ENCODE assay signal across 20 mouse cellular contexts in the genomic region with DNA sequence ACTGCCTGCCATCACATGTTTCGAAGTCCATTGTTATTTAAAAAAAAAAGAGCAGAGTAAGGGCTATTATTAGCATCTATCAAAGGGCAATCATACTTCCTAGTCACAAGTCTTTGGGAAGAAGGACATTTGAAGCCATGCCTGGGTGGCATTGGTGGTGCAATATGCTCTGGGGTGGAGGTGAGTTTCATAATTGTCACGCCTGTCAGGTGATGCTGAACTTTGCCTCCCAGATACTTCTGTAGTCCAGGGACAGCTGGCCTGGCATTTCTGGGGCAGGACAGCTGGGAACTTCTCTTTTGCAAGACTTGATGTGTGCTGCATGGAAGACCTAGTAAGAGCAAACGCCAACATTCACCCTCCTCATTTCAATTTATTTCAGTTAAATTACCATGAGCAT.
DNase-seq lines count a peak whose midpoint lies in the region; ATAC-seq and TF ChIP-seq lines count a peak whose summit lies in the region.
"Had no signal": no experiment of that assay in that cellular context is flagged by ENCODE, and none has a peak within 500 bp of the region (broad histone marks: within the 10 kb centered on the region; RNA-seq: fewer than 3 reads in every experiment).

No protein-coding gene starts in this region.

- H3K27me3 ChIP-seq in intestine, embryonic 14.5 days (replicated peaks; ENCODE audit: control insufficient read depth, insufficient read depth, low read length): no peaks in the 10 kb centered on the region
- H3K27me3 ChIP-seq: embryonic facial prominence, embryonic 15.5 days; midbrain, embryonic 12.5 days; neural tube, embryonic 13.5 days had no signal

- peak overlapping the region; percentile 93 for H3K27ac ChIP-seq in bone marrow macrophage, adult 2 months (ENCODE audit: insufficient read depth, low read depth, low read length)
- H3K27ac ChIP-seq in intestine, embryonic 14.5 days (ENCODE audit: low read depth): no peak overlapping the region
- H3K27ac ChIP-seq: embryonic facial prominence, embryonic 15.5 days; kidney, postnatal 0 days; layer of hippocampus, adult 2 months; midbrain, embryonic 12.5 days; neural tube, embryonic 13.5 days had no signal

- TF ChIP-seq POLR2A in bone marrow macrophage, adult 2 months (IDR thresholded peaks at IDR 0.05; ENCODE audit: borderline replicate concordance, low read depth, low read length): no peak

- ATAC-seq in intestine, embryonic 14.5 days (replicated peaks; ENCODE audit: low FRiP score, low TSS enrichment, low read depth): no peak
- ATAC-seq in monocyte, adult 5-6 weeks (replicated peaks; ENCODE audit: insufficient number of reproducible peaks, low FRiP score, low TSS enrichment, poor library complexity, severe bottlenecking): peak; percentile 34; the same call in 1 of the 2 replicates
- ATAC-seq: forebrain, postnatal 0 days had no signal

- peak; percentile 35 for DNase-seq in kidney, adult 9 months
- no peak for DNase-seq in kidney, adult 18-20 months
- peak; percentile 38 for DNase-seq in intestine, embryonic 14.5 days (ENCODE audit: low spot score)
- no peak for DNase-seq in layer of hippocampus, adult 11-12 months (ENCODE audit: low spot score)
- DNase-seq in right cerebral cortex, postnatal 14 days: no peak
- DNase-seq: adrenal gland, postnatal 14 days; cerebellum, adult 18-20 months; cerebellum, postnatal 36 days; forebrain, postnatal 0 days; layer of hippocampus, postnatal 36 days; lung, adult 18-20 months; right cerebral cortex, adult 18-20 months; thymus, adult 2 months had no signal

- H3K4me2 ChIP-seq in intestine, embryonic 14.5 days (ENCODE audit: low read length): no peak overlapping the region
- H3K4me2 ChIP-seq: embryonic facial prominence, embryonic 15.5 days; midbrain, embryonic 12.5 days; neural tube, embryonic 13.5 days had no signal

- WGBS in intestine, embryonic 14.5 days: 80% methylated on average over 3 of the region's 3 CpGs

- H3K9ac ChIP-seq in intestine, embryonic 14.5 days (ENCODE audit: low read length): no peak overlapping the region
- H3K9ac ChIP-seq: embryonic facial prominence, embryonic 15.5 days; forebrain, postnatal 0 days; midbrain, embryonic 12.5 days; neural tube, embryonic 13.5 days had no signal

- H3K36me3 ChIP-seq in intestine, embryonic 14.5 days (ENCODE audit: control insufficient read depth, insufficient read depth, low read length): no peaks in the 10 kb centered on the region
- H3K36me3 ChIP-seq: embryonic facial prominence, embryonic 15.5 days; midbrain, embryonic 12.5 days; neural tube, embryonic 13.5 days had no signal

- no peaks in the 10 kb centered on the region for H3K9me3 ChIP-seq in intestine, embryonic 14.5 days (ENCODE audit: control insufficient read depth, low read length)
- H3K9me3 ChIP-seq: embryonic facial prominence, embryonic 15.5 days; midbrain, embryonic 12.5 days; neural tube, embryonic 13.5 days had no signal

- TF ChIP-seq CTCF in bone marrow macrophage, adult 2 months (IDR thresholded peaks at IDR 0.05; ENCODE audit: low read depth, low read length): no peak

- peaks cover 75% of the 10 kb centered on the region for H3K4me1 ChIP-seq in bone marrow macrophage, adult 2 months (ENCODE audit: control insufficient read depth, insufficient read depth, low read length)
- H3K4me1 ChIP-seq in intestine, embryonic 14.5 days (replicated peaks; ENCODE audit: control insufficient read depth, insufficient read depth, low read length): no peaks in the 10 kb centered on the region
- H3K4me1 ChIP-seq: embryonic facial prominence, embryonic 15.5 days had no signal

- H3K4me3 ChIP-seq in bone marrow macrophage, adult 2 months (ENCODE audit: insufficient read depth, low read length): no peak overlapping the region
- H3K4me3 ChIP-seq in intestine, embryonic 14.5 days (ENCODE audit: low read depth, low read length): no peak overlapping the region
- H3K4me3 ChIP-seq: embryonic facial prominence, embryonic 15.5 days; layer of hippocampus, adult 2 months; midbrain, embryonic 12.5 days; neural tube, embryonic 13.5 days had no signal

Comparison
In these comparisons a context has a peak if more than half of its experiments do, and no peak if none do; other contexts are left out.
1. DNase-seq: peak in kidney, adult 9 months (single experiment) and intestine, embryonic 14.5 days (single experiment); none in kidney, adult 18-20 months (single experiment), layer of hippocampus, adult 11-12 months (single experiment) and right cerebral cortex, postnatal 14 days (single experiment).